Mouse (Mus musculus): ENCODE measurements around the gene Tbc1d8.

Gene Tbc1d8

GRCm38 (mm10) chr1:39362515-39362893 lies 116.1 kb downstream of the Tbc1d8 start:
- DNase-seq (ENCODE audit: low spot score), result no peak

- DNase-seq (ENCODE audit: low spot score), result no peak
Observed at GRCm38 (mm10) chr1:39361754-39362514, 116.6 kb downstream of the Tbc1d8 start.

GRCm38 (mm10) chr1:39349427-39349826 lies 129.1 kb downstream of the Tbc1d8 start:
- no peak for DNase-seq (ENCODE audit: low spot score)

- peak; percentile 78 for DNase-seq (ENCODE audit: low spot score)
Observed at GRCm38 (mm10) chr1:39349001-39349400, 129.6 kb downstream of the Tbc1d8 start.

GRCm38 (mm10) chr1:39344981-39345600 lies 133.5 kb downstream of the Tbc1d8 start:
- DNase-seq (ENCODE audit: low spot score), result no peak

- no peak for DNase-seq (ENCODE audit: low spot score)
Observed at GRCm38 (mm10) chr1:39343242-39343641, 135.3 kb downstream of the Tbc1d8 start.

- DNase-seq (ENCODE audit: low spot score), result no peak
Observed at GRCm38 (mm10) chr1:39341807-39342206, 136.7 kb downstream of the Tbc1d8 start.

- peak; percentile 58 for DNase-seq (ENCODE audit: low spot score)
Observed at GRCm38 (mm10) chr1:39340647-39341046, 137.9 kb downstream of the Tbc1d8 start.

- no peak for DNase-seq (ENCODE audit: low spot score)
Observed at GRCm38 (mm10) chr1:39340156-39340555, 138.4 kb downstream of the Tbc1d8 start.

- no peak for DNase-seq (ENCODE audit: low spot score)
Observed at GRCm38 (mm10) chr1:39339455-39339854, 139.1 kb downstream of the Tbc1d8 start.

GRCm38 (mm10) chr1:39338831-39339230 lies 139.7 kb downstream of the Tbc1d8 start:
- DNase-seq (ENCODE audit: low spot score), result no peak

GRCm38 (mm10) chr1:39336788-39337187 lies 141.8 kb downstream of the Tbc1d8 start:
- DNase-seq (ENCODE audit: low spot score), result no peak

GRCm38 (mm10) chr1:39335561-39336196 lies 142.9 kb downstream of the Tbc1d8 start:
- no peak for DNase-seq (ENCODE audit: low spot score)

- DNase-seq (ENCODE audit: low spot score), result no peak
Observed at GRCm38 (mm10) chr1:39332456-39332855, 146.1 kb downstream of the Tbc1d8 start.

- DNase-seq (ENCODE audit: low spot score), result no peak
Observed at GRCm38 (mm10) chr1:39330857-39331594, 147.5 kb downstream of the Tbc1d8 start.

GRCm38 (mm10) chr1:39327546-39327945 lies 151.0 kb downstream of the Tbc1d8 start:
- no peak for DNase-seq (ENCODE audit: low spot score)

- no peak for DNase-seq (ENCODE audit: low spot score)
Observed at GRCm38 (mm10) chr1:39325228-39325627, 153.3 kb downstream of the Tbc1d8 start.

GRCm38 (mm10) chr1:39321954-39322353 lies 156.6 kb downstream of the Tbc1d8 start:
- no peak for DNase-seq (ENCODE audit: low spot score)

Measured in layer of hippocampus, adult 11-12 months (tissue).